Mouse (Mus musculus): Measurements from ENCODE around the gene Polr3c.
"Not testable (repeated sequence)": the region's sequence is repeated elsewhere in the genome, so short reads cannot be mapped to it uniquely, and the experiment has no call there.

Gene Polr3c

DNA sequence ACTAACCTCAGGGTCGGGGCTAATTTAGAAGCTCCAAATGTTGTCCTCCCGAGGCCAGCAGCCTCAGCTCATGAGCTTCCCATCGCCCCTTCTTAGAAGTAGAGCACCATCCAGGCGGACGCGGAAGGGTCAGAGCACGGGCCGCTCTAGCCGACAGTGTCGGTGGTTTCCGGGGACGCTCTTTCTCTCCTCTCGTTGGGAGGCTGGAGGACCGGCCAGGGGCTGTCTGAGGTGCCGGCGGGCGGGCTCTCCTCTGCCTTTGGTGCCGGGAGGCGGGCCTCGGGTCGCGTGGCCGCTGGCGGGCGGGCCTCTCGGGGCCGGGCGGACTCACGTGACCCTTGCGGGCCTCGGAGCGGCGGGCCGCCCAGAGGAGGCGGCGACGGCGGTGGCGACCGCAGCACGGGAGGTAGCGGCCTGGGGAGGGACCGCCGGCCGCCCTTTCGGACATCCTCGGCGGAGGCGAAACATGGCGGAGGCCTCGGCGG is at the start of gene Polr3c, which contains the start of gene Rnf115:
Gene Polr3c (minus strand): TSS at position 286 of the 485 bp plus-strand sequence.
Gene Rnf115 (plus strand): TSS at position 322 of the 485 bp plus-strand sequence.
- in situ Hi-C loops (cut with MboI; ENCODE audit: low pct_unique_long_range_greater_than_20kb in 1 of 2, low sequenced_read_pairs in 2 of 2, unreplicated experiment in 1 of 2): no loop called here

DNA sequence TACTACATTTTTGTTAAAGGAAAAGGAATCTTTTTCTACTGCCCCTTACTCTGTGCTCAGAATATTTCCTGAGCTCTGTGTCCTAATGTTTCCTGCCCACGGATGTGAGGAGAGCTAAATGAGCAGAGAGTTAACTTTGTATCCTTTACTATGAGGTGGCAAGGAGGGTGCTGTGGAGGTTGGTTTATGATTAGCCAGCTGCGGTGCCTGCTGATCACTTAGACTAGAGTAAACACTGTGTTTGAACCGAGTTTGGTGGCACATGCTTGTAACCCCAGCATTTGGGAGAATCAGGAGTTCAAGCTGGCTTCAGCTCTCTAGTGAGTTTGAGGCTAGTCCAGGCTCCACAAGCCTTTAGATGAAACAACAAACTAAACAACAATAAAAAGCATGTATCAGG is 49.7 kb upstream of the Polr3c start:
- in situ Hi-C loops (cut with MboI; ENCODE audit: low pct_unique_long_range_greater_than_20kb in 1 of 2, low sequenced_read_pairs in 2 of 2, unreplicated experiment in 1 of 2): no loop called here

DNA sequence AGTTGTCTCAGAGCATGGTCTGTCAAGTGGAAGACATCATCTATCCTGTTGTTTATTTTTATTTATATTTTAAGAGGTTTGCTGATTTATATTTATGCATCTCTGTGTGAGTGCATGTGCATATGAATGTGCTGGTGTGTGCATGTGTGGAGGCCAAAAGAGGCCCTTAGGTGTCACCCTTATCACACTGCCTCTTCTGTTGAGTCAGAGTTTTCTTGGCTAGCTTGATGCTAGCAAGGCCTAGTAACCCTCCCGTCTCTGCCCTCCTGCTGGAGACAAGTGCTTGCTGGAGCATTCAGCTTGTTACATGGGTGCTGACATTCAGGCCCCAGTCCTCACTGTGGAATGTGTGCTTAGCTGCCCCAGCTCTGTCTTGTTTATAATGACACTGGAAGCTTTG is 45.5 kb upstream of the Polr3c start:
- in situ Hi-C loops (cut with MboI; ENCODE audit: low pct_unique_long_range_greater_than_20kb in 1 of 2, low sequenced_read_pairs in 2 of 2, unreplicated experiment in 1 of 2): no loop called here

DNA sequence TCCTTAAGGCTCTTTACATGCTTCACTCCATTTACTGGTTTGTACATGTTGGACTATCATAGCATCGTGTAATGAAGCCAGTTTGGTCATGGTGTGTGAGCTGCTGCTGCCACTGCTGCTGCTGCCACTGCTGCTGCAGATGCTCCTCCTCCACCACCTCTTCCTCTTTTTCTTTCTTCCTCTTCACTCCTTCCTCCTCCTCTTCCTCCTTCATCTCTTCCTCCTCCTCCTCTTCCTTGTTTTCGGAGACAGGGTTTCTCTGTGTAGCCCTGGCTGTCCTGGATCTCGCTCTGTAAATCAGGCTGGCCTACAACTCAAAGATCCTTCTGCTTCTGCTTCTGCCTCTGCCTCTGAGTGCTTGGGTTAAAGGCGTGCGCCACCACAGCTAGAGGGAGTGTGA is 42.5 kb upstream of the Polr3c start:
- in situ Hi-C loops (cut with MboI; ENCODE audit: low pct_unique_long_range_greater_than_20kb in 1 of 2, low sequenced_read_pairs in 2 of 2, unreplicated experiment in 1 of 2): no loop called here

GRCm38 (mm10) chr3:96764528-96764927 is 37.1 kb upstream of the Polr3c start:
- in situ Hi-C loops (cut with MboI; ENCODE audit: low pct_unique_long_range_greater_than_20kb in 1 of 2, low sequenced_read_pairs in 2 of 2, unreplicated experiment in 1 of 2): no loop called here

- in situ Hi-C loops (cut with MboI; ENCODE audit: low pct_unique_long_range_greater_than_20kb in 1 of 2, low sequenced_read_pairs in 2 of 2, unreplicated experiment in 1 of 2): no loop called here
Measured at GRCm38 (mm10) chr3:96759695-96760094, 32.3 kb upstream of the Polr3c start.

DNA sequence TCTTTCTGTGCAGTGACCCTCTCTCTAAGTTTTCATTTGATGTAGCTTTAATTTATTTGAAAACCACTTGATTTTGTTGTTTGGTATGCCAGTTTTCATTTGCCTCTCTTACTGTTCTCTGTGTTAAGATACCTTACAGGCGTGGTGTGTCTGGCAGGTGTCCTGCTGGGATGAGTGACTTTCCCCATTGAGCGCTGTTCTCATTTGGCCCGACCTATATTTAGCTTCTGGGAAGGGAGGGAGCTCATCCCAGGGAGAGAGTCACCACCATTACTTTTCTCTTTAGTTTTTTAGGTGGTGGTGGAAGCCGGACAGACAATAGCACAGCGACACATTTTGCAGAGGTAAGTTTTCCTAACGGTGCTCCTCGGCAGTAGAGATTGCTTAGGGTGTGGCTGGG is 30.3 kb upstream of the Polr3c start:
- in situ Hi-C loops (cut with MboI; ENCODE audit: low pct_unique_long_range_greater_than_20kb in 1 of 2, low sequenced_read_pairs in 2 of 2, unreplicated experiment in 1 of 2): no loop called here

GRCm38 (mm10) chr3:96755935-96756334 is 28.5 kb upstream of the Polr3c start:
- in situ Hi-C loops (cut with MboI; ENCODE audit: low pct_unique_long_range_greater_than_20kb in 1 of 2, low sequenced_read_pairs in 2 of 2, unreplicated experiment in 1 of 2): no loop called here

GRCm38 (mm10) chr3:96746829-96747228 is 19.4 kb upstream of the Polr3c start:
- in situ Hi-C loops (cut with MboI; ENCODE audit: low pct_unique_long_range_greater_than_20kb in 1 of 2, low sequenced_read_pairs in 2 of 2, unreplicated experiment in 1 of 2): no loop called here

GRCm38 (mm10) chr3:96744348-96744747 is 16.9 kb upstream of the Polr3c start:
- in situ Hi-C loops (cut with MboI; ENCODE audit: low pct_unique_long_range_greater_than_20kb in 1 of 2, low sequenced_read_pairs in 2 of 2, unreplicated experiment in 1 of 2): no loop called here

DNA sequence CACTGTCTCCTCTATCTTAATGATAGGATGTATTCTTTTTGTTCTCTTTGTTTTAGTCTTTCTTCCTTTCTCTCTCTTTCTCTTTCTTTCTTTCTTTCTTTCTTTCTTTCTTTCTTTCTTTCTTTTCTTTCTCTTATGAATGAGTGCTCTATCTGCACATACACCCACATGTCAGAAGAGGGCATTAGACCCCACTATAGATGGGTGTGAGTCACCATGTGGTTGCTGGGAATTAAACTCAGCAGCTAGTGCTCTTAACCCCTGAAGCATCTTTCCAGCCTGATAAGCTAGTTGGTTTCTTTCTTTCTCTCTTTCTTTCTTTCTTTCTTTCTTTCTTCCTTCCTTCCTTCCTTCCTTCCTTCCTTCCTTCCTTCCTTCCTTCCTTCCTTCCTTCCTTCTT is 12.9 kb upstream of the Polr3c start:
- in situ Hi-C loops (cut with MboI; ENCODE audit: low pct_unique_long_range_greater_than_20kb in 1 of 2, low sequenced_read_pairs in 2 of 2, unreplicated experiment in 1 of 2): not testable (repeated sequence)

GRCm38 (mm10) chr3:96737995-96738394 is 10.6 kb upstream of the Polr3c start:
- in situ Hi-C loops (cut with MboI; ENCODE audit: low pct_unique_long_range_greater_than_20kb in 1 of 2, low sequenced_read_pairs in 2 of 2, unreplicated experiment in 1 of 2): no loop called here

DNA sequence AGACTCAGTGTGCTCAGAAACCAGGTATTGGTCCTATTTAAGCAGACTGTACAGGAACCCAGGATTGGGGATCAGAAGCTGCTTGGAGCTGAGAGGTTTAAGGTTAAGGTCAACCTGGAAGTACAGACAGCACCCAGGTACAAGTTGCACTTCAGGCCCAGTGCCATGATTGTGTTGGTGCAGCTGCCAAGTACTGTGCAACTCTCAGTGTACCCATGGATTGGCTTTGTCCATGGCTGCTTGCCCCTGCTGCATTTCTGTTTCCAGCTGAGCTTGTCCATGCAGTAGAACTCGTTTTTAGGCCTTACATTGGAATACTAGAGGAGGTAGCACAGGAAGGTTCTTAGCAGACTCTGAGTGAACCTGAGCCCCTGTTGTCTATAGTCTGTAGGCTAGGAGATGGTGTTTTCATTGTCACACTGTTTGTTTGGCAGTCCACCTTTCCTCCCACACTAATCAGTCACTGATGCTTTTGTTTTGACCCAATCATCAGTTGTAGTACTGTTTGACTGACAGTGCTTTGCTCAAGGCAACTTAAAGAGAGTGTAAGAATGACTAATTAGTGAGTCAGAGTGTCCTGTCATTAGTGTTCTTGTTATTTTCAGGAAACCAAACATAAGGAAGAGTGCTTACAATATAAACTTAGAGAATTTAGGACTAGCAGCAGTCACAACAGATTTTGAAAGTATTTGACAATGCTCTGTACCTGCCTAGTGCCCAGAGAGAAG is 9.7 kb upstream of the Polr3c start:
- in situ Hi-C loops (cut with MboI; ENCODE audit: low pct_unique_long_range_greater_than_20kb in 1 of 2, low sequenced_read_pairs in 2 of 2, unreplicated experiment in 1 of 2): no loop called here

- in situ Hi-C loops (cut with MboI; ENCODE audit: low pct_unique_long_range_greater_than_20kb in 1 of 2, low sequenced_read_pairs in 2 of 2, unreplicated experiment in 1 of 2): no loop called here
Measured at GRCm38 (mm10) chr3:96735200-96735599, 7.8 kb upstream of the Polr3c start.

DNA sequence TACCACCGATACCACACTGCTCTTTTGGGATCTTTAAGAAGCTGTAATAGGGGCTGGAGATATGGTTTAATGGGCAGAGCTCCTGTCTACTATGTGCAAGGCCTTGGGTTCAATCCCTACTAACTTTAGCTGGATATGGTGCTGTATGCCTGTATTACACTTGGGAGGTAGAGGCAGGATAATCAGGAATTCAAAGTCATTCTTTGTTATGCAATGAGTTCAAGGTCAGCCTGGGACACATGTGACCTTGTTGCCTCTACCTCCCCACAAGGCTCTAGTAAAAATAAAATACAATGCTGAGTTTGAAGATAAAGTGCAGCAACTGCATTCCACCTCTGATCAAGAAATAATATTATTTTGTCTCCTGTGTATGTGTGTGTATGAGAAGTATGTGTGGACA is 6.6 kb upstream of the Polr3c start:
- in situ Hi-C loops (cut with MboI; ENCODE audit: low pct_unique_long_range_greater_than_20kb in 1 of 2, low sequenced_read_pairs in 2 of 2, unreplicated experiment in 1 of 2): no loop called here

DNA sequence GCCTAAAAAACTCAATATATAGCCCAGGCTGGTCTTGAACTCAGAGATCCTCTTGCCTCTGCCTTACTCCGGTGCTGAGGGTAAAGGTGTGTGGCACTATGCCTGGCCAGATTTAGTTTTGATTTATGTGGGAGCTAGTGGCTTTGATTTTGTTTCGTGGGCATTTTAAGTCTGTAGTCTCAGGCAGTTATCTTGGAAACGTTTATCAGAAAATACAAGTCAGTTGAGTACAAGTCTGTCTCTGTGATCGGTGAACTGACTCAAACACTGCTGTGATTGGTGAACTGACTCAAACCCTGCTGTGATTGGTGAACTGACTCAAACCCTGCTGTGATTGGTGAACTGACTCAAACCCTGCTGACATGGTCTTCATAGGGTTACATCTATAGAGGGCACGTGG is 3.4 kb upstream of the Polr3c start:
- in situ Hi-C loops (cut with MboI; ENCODE audit: low pct_unique_long_range_greater_than_20kb in 1 of 2, low sequenced_read_pairs in 2 of 2, unreplicated experiment in 1 of 2): no loop called here

DNA sequence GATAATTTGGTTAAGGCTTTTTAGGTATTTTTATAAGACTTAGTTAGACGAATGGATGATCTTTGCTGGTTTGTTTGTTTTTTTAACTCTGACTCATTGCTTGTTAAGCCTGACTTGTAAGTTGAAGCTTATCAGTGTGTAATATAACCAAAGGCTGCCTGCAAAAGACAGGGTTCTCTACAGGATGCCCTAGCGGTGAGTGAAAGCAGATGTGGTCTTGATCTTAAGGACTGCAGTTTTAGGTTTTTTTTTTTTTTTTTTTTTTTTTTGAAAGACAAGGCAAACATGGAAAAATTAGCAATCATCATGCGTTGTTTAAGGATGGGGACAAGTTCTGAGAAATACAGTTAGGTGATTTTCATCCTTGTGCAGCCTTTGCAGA is 2.0 kb upstream of the Polr3c start:
- in situ Hi-C loops (cut with MboI; ENCODE audit: low pct_unique_long_range_greater_than_20kb in 1 of 2, low sequenced_read_pairs in 2 of 2, unreplicated experiment in 1 of 2): no loop called here

DNA sequence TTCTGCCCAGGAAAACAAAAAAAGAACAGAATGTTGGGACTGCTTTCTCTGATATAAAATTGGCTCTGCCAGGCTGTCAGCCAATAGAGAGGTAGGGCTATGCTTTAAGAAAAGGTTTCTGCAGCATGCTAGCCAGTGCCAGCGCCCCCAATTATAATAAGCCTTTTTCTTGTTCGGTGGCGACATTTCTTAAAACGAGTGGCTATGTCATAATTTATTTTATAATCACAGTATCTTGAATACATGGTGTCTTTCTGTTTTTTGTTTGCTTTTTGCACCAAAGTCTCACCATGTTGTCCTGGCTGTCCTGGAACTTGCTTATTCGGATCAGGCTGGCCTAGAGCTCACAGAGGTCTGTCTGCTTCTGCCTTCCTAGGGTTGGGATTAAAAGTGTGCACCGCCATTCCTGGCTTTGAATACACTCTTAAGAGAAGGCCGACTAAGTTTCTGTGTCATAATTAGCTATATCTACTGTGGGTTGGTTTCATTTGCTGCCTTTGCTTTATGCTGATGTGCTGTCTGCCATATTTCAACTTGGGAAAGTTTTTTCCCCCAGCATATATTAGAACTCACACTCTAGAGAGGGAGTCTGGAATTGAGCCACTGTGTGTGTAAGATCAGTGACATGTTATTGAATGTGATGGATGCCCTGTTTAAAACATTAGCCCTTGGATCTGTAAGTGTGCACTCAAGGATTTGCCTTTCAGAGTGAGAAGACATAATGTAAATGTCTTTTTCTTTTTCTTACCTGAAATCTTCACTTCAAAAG is 1.4 kb upstream of the Polr3c start:
- in situ Hi-C loops (cut with MboI; ENCODE audit: low pct_unique_long_range_greater_than_20kb in 1 of 2, low sequenced_read_pairs in 2 of 2, unreplicated experiment in 1 of 2): no loop called here

DNA sequence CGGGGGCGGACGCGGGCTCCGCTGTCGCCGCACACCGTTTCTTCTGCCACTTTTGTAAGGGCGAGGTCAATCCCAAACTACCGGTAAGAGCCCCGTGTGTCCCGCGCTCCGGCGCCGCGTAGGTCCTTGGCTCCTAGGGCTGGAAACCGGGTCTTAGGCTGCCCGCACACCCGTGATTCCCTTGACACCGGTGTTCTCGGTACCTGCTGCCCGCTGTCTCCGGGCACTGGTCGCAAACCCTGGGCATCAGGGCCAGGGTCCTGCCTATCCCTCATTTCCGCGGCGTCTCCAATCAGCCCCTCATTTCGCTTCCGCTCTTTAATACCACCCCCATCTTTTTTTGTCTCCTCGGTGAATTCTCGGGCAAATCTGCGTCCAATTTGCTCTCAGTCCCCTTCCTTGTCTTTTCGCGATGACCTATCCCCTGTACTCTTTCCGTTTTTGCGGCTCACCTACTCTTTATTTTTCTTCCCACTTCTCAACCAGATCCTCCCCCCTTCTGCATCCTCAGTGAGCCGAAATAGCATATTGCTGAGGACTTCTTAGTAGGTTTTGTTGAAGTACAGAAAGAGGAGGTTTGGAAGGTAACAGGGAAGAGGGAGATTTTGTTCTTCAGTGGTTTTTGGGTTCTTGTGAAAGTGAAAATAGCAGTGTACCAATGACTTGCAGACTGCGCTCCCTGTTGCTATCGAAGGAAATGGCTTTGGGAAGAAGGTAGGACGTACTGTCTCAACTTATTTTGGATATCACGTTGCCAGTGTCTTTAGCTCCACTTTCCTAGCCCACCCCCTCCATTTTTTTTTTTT is 603 bp upstream of the Polr3c start:
- in situ Hi-C loops (cut with MboI; ENCODE audit: low pct_unique_long_range_greater_than_20kb in 1 of 2, low sequenced_read_pairs in 2 of 2, unreplicated experiment in 1 of 2): no loop called here
